Mouse (Mus musculus) gastrocnemius, adult 18-20 months (tissue): ENCODE measurements at regions not wholly inside any gene's neighbourhood (a gene's known extent, or its start where the extent isn't known, plus 50 kb on each side); places are given as distances from the start of the nearest gene placed in this dataset.

ENCODE experiments used
- DNase-seq: peaks from one replicate; pipeline ENCODE4 v3.0.0; 2021; ENCODE audit warnings: low spot score

- peak; percentile 36 for DNase-seq
Observed at GRCm38 (mm10) chr17:64382894-64383293, 51.2 kb upstream of the Pja2 start.

- DNase-seq: peak; percentile 43
Observed at GRCm38 (mm10) chr17:64383600-64383999, 51.9 kb upstream of the Pja2 start.

GRCm38 (mm10) chr17:64390349-64390748, 58.6 kb upstream of the Pja2 start:
- DNase-seq: no peak

- no peak for DNase-seq
Observed at GRCm38 (mm10) chr17:64397254-64397897, 65.7 kb upstream of the Pja2 start.

GRCm38 (mm10) chr17:64398114-64398692, 66.5 kb upstream of the Pja2 start:
- no peak for DNase-seq

GRCm38 (mm10) chr17:64398708-64399107, 67.0 kb upstream of the Pja2 start:
- no peak for DNase-seq

GRCm38 (mm10) chr17:64406742-64407254, 75.1 kb upstream of the Pja2 start:
- DNase-seq: no peak

- DNase-seq: no peak
Observed at GRCm38 (mm10) chr17:64407255-64408011, 75.7 kb upstream of the Pja2 start.

GRCm38 (mm10) chr17:64425811-64426210, 94.1 kb upstream of the Pja2 start:
- DNase-seq: no peak

GRCm38 (mm10) chr17:64426536-64426935, 94.8 kb upstream of the Pja2 start:
- DNase-seq: no peak

GRCm38 (mm10) chr17:64439571-64439970, 107.9 kb upstream of the Pja2 start:
- no peak for DNase-seq

- no peak for DNase-seq
Observed at GRCm38 (mm10) chr17:64454736-64455135, 123.0 kb upstream of the Pja2 start.

GRCm38 (mm10) chr17:64466273-64466672, 134.3 kb upstream of the Man2a1 start:
- no peak for DNase-seq

- DNase-seq: no peak
Observed at GRCm38 (mm10) chr17:64466746-64467145, 133.8 kb upstream of the Man2a1 start.

GRCm38 (mm10) chr17:64467297-64467696, 133.2 kb upstream of the Man2a1 start:
- DNase-seq: no peak

- no peak for DNase-seq
Observed at GRCm38 (mm10) chr17:64469754-64470400, 130.7 kb upstream of the Man2a1 start.

- DNase-seq: no peak
Observed at GRCm38 (mm10) chr17:64480607-64481038, 119.9 kb upstream of the Man2a1 start.

GRCm38 (mm10) chr17:64484835-64485234, 115.7 kb upstream of the Man2a1 start:
- DNase-seq: no peak

GRCm38 (mm10) chr17:64489769-64490335, 110.7 kb upstream of the Man2a1 start:
- no peak for DNase-seq

- DNase-seq: no peak
Observed at GRCm38 (mm10) chr17:64490664-64491063, 109.9 kb upstream of the Man2a1 start.

- no peak for DNase-seq
Observed at GRCm38 (mm10) chr17:64491922-64492353, 108.6 kb upstream of the Man2a1 start.
